Mouse (Mus musculus) myocyte (in vitro differentiated cells): ENCODE data around the gene Mapkapk2.

Source experiments
- CEBPB ChIP-seq: IDR thresholded peaks from 2 replicates; pipeline ENCODE4 v1.6.1; 2011; ENCODE audit warnings: mild to moderate bottlenecking, moderate library complexity; ENCODE audit not compliant: poor library complexity, insufficient read depth, severe bottlenecking
- E2F4 ChIP-seq: IDR thresholded peaks from one replicate; pipeline ENCODE4 v1.6.1; 2011; ENCODE audit warnings: mild to moderate bottlenecking, control low read depth, moderate library complexity; ENCODE audit not compliant: insufficient read depth
- MAX ChIP-seq: IDR thresholded peaks from one replicate; pipeline ENCODE4 v1.6.1; 2011; ENCODE audit warnings: low read depth, mild to moderate bottlenecking, control low read depth
- MYOD1 ChIP-seq, 3 experiments: IDR thresholded peaks; one replicate each; pipeline ENCODE4 v1.6.1; 2011; ENCODE audit warnings: control low read depth in 2 of 3, low read depth in 2 of 3, mild to moderate bottlenecking in 2 of 3, moderate library complexity in 1 of 3; ENCODE audit not compliant: insufficient read length in 2 of 3, control insufficient read depth in 1 of 3
- MYOG ChIP-seq, 3 experiments: IDR thresholded peaks; one replicate each; pipeline ENCODE4 v1.6.1; 2011; ENCODE audit warnings: control low read depth in 2 of 3, low read depth in 2 of 3, mild to moderate bottlenecking in 2 of 3; ENCODE audit not compliant: insufficient read length in 2 of 3, control insufficient read depth in 1 of 3, insufficient read depth in 1 of 3
- POLR2A ChIP-seq: IDR thresholded peaks from one replicate; pipeline ENCODE4 v1.6.1; 2011; ENCODE audit warnings: low read depth, mild to moderate bottlenecking, control low read depth, moderate library complexity; ENCODE audit not compliant: insufficient read length
- POLR2AphosphoS2 ChIP-seq: IDR thresholded peaks from one replicate; pipeline ENCODE4 v1.6.1; 2011; ENCODE audit warnings: low read depth, control low read depth; ENCODE audit not compliant: insufficient read length
- SRF ChIP-seq: IDR thresholded peaks from one replicate; pipeline ENCODE4 v1.6.1; 2011; ENCODE audit warnings: low read depth; ENCODE audit not compliant: control insufficient read depth, insufficient read length
- TCF12 ChIP-seq: IDR thresholded peaks from one replicate; pipeline ENCODE4 v1.6.1; 2011; ENCODE audit warnings: mild to moderate bottlenecking, control low read depth; ENCODE audit not compliant: poor library complexity, insufficient read depth, severe bottlenecking
- TCF3 ChIP-seq: IDR thresholded peaks from one replicate; pipeline ENCODE4 v1.6.1; 2011; ENCODE audit warnings: low read depth, control low read depth; ENCODE audit not compliant: insufficient read length
- USF1 ChIP-seq: IDR thresholded peaks from one replicate; pipeline ENCODE4 v1.6.1; 2011; ENCODE audit warnings: low read depth, mild to moderate bottlenecking, control low read depth, moderate library complexity

DNA sequence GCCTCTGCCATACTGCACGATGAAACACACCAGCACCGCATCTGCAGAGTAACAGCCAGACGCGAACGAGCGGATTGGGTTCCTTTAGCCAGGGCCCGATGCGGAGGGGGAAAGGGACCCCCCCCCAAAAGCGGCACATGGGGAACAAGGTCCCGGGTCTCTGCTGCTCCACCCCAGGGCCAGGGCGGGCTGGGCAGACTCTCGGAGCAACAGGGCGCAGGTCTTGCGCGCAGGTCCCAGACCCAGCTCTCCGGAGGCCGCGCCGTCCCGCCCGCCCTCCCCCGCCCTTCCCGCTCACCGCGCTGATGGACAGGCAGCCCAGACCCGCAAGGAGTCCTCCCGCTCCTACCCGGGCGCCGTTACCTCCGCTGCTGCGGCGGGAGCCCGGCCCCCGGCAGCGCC is 40.1 kb upstream of the Mapkapk2 start:
- TF ChIP-seq POLR2A (no peak), MYOG (IDR thresholded peaks at IDR 0.05; ENCODE audit: control insufficient read depth in 1 of 3, insufficient read depth in 1 of 3, insufficient read length in 2 of 3, low read depth in 2 of 3) (no peak), TCF12 (no peak), MYOD1 (IDR thresholded peaks at IDR 0.05; ENCODE audit: control insufficient read depth in 1 of 3, insufficient read length in 2 of 3, low read depth in 2 of 3) (no peak), USF1 (no peak), SRF (no peak), E2F4 (no peak), TCF3 (no peak), CEBPB (no peak), MAX (no peak), POLR2AphosphoS2 (no peak)
